Mouse (Mus musculus) urinary bladder, adult 18-20 months (tissue): ENCODE measurements around the gene Myo5a.

Experiments
- DNase-seq, 2 experiments: peaks; one replicate each; pipeline ENCODE4 v3.0.0; 2022; ENCODE audit warnings: low spot score in 2 of 2, mixed read lengths in 2 of 2

Gene Myo5a

DNA sequence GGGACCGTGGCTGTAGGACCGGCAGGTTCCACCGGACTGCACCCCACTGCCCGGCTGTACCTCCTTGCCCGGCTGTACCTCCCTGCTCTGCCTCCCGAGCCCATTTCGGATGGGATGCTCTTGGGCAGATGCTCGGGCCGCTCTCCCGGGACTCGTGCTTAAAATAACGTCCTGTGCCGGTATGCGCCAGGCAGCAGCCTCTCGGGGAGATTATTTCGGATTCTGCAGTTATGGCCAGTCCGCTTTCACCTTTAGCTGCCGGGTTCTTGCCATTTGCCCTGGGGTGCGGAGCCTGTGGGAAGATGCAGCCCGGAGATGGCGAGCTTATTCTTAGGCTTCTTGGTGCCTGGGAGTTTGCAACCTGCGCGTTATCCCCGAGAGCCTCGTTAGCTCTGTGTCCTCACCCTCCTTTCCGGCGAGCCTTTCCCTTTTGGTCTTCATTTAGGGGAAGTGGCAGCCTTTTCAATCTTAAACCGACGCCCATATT is 934 bp downstream of the Myo5a start:
- DNase-seq, result peak in 1 of 2 experiments; percentile 14

DNA sequence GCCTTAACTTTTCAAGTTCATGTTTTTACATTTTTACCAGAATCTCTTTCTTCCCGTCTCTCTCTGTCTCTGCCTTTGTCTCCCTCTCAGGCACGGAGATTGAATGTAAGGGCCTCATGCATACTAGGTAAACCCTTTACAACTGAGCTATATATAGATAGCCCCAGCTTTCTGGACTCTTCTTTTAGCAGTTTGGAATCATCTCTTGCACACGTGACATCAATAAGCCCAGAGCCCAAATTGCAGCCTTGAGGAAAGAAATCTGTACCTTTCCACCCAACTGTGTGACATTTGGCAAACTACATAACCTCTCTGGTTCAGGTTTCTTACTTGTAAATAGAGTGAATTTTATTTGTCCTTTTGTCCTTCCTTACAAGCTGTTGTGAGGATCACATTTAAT is 1.5 kb downstream of the Myo5a start:
- DNase-seq, result no peak

- no peak for DNase-seq
Measured at GRCm38 (mm10) chr9:75077191-75077590, 6.4 kb downstream of the Myo5a start.

- DNase-seq, result no peak
Measured at GRCm38 (mm10) chr9:75085242-75085824, 14.5 kb downstream of the Myo5a start.

DNA sequence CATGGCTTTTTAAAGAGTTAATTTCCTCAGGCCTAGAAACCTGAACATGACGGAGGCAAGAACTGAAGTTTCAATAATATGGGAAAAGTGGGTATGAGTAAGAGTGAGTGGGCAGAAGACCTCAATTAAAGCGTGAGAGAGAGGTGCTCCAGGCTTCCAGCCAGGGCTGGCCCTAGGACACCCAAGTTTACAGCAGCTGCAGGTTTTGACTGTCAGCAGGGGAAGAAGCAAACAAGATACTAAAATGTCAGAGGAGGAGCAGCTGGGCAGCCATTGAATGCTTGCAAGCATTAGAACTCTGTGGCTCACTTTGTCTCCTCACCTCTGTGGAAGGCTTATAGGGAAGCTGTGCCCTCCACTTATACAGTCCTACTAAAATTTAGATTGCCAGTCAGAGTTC is 17.0 kb downstream of the Myo5a start:
- no peak for DNase-seq

- no peak for DNase-seq
Measured at GRCm38 (mm10) chr9:75089285-75089684, 18.5 kb downstream of the Myo5a start.

GRCm38 (mm10) chr9:75092134-75092533 is 21.3 kb downstream of the Myo5a start:
- DNase-seq, result no peak

DNA sequence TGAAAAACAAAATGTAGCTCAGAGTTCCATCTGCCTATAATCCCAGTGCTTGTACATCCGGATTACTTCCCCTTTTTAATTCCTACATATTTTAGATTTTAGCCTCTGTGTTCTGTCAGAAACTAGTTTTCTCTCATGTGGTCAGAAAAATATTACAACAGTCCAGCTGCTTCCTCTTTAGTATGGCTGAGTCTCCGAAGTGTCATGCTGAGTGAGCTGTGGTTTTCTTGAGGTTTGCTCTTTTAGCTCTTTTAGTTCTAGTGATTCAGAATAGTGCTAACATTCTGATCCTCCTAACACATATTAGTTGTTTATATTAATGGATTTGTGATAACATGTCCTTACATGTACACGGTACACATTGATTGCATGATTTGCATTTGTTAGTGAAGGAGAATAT is 23.9 kb downstream of the Myo5a start:
- no peak for DNase-seq

GRCm38 (mm10) chr9:75098937-75099336 is 28.1 kb downstream of the Myo5a start:
- no peak for DNase-seq

- no peak for DNase-seq
Measured at GRCm38 (mm10) chr9:75100157-75100781, 29.5 kb downstream of the Myo5a start.

DNA sequence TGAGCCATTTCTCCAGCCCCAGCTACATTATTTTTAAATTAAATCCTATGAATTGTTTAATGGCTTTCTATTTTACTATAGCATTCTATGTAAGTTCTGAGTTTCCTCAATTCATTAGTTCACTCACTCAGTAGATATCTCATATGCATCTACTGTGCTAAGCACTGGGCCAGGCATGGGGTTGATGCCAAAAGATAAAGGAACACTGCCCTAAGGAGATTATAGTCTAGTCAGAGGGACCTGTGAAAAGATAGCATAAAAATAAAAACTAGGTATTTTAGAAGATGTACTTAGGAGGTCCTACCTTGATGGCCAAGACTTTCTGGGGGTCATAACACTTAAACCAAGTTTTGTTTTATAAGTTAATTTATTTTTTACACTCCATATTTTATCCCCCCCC is 31.3 kb downstream of the Myo5a start:
- DNase-seq, result no peak

GRCm38 (mm10) chr9:75116571-75117177 is 45.9 kb downstream of the Myo5a start:
- no peak for DNase-seq

DNA sequence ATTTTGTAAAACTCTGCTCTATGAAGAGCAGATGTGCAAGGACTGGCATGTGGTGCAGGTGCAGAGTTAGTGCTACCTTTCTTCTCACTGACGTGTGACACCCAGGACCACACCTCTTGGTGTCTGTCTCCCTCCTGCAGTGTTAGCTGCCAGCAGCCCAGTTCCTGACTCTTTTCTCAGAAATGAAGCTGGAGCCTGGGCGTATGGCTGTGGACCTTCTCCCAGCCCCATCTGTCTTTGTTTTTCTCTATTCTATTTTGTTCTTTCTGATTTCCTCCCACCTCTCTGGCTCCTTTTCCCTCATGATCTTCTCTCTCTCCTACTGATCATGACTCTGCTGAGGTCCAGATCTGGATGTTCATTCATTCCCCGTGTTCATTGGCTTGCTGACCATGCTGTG is 50.3 kb downstream of the Myo5a start:
- no peak for DNase-seq

GRCm38 (mm10) chr9:75124201-75124721 is 53.4 kb downstream of the Myo5a start:
- DNase-seq, result no peak

DNA sequence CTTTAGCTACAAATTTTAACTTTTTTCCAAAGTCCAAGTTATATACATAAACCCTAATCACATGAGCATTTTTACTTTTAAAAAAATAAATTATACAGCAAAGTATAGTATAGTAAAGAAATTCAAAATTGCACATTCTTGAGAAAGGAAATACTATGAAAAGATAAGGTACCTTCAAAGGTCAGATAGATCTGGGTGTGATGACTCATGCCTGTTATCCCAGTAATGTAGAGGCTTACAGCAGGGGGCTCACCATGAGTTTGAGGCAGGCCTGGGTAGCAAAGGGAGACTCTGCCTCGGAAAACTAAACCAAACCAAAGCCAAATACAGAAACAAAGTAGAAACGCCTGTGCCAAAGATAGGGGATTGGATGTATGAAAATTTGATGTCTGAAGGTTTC is 59.7 kb downstream of the Myo5a start:
- no peak for DNase-seq

GRCm38 (mm10) chr9:75146911-75147310 is 76.1 kb downstream of the Myo5a start:
- no peak for DNase-seq

DNA sequence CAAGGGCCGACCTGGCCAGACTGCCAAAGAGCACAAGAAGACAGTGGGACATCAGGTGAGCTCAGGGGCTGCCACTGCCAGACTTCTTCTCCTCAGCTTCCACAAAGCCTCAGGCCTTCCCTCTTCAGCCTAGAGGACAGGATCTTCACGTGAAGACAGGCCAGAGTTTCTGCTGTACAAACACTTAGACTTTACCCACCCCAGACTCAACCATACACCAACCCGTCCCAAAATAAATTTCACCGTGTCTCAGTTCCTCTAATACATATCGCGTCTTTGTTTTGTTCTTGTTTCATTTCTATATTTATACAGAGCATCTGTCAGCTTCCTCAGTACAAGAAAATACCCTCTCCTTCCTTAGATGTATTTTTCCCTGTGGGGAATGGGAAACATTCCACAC is 89.7 kb downstream of the Myo5a start:
- DNase-seq, result no peak

DNA sequence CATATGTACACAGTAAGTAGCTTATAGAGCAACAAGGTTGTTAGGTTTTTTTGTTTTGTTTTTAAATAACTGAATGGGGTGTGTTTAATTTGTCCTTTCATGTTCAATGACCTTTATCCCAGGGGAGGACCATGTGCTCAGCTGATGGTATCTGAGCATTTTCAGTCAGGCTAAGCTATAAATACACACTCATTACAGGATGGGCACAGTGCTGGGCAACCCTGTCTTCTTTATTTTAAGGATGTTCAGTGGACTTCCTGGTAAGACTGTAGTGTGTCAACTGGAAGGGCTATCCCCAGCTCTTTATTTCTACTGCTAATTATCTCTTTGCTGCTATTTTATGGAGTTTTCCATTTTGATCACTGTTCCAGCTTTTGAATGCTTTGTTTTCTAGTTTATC is 92.8 kb downstream of the Myo5a start:
- DNase-seq, result no peak

DNA sequence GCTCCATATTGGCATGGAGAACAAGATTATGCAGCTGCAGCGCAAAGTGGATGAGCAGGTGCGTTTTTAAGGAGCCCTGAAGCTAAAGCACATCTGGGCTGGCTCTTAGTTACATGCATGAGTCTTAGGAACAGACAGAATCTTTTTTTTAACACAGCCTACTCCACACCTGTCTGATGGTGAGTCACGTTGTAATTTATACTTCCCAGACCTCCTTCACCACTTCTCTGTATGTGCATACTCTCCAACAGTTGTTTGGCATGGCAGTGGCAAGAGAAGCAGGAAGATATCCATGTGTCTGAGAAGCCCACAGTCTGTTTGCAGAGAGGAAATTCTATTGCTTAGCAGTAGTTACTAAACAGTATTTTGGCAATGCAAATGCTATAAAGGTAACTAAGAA is 100.9 kb downstream of the Myo5a start:
- no peak for DNase-seq

DNA sequence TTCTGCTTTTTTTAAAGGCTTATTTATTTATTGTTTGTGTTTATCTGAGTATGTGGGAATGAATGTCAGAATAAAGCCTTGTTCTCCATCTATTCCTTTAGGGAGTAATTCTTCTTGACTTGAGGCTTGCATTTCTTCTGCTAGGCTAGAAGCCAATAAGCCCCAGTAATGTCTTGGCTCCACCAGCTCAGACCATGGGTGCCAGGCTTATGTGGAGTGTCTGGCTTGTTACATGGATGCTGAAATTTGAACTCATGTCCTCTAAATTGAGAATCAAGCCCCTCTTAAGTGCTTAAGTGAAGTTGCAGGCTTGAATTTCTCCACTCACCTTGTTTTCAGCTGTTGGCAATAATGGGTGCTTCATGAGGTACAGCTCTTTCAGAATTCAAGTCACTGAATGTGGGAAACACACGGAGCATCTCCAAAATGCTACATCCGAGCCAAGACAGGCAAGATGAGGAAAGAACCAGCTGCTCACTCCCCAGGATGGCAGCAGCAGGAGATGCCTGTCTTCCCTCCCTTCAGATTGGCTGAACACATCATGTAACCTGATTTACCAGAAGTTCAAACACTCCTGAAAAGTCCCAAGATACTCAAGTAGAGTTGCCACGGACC is 116.9 kb downstream of the Myo5a start:
- DNase-seq, result no peak

GRCm38 (mm10) chr9:75193858-75194257 is 123.0 kb downstream of the Myo5a start:
- no peak for DNase-seq

DNA sequence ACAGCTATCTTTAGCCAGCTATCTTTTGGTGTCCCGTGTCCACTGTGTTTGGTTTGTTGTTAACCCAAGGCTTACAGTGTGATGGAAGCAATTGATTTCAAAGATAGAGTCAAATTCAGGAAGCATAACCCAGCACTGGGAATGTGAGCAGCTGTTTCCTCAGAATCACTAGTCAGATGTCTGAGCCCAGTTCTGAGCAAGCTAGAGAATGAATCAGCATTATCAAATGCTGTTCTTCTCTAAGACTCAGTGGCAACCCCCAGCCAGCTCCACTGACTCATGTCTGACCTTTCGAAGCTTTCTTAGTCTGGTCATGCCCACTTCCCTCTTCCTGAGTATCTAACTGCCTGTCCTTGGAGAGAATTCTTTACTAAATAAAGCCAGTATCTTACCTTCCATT is 125.5 kb downstream of the Myo5a start:
- DNase-seq, result peak in 1 of 2 experiments; percentile 36

- DNase-seq, result no peak
Measured at GRCm38 (mm10) chr9:75197297-75197696, 126.5 kb downstream of the Myo5a start.
